Mouse (Mus musculus): Measurements from ENCODE around the gene Abca1. TPM values are rescaled to one million over a fixed set of nuclear protein-coding genes. Genes with fewer than 3 reads are reported as not detected.

The Abca1 gene
- polyA plus RNA-seq, 1 experiment from 2014 or later, result 6.1 TPM

DNA sequence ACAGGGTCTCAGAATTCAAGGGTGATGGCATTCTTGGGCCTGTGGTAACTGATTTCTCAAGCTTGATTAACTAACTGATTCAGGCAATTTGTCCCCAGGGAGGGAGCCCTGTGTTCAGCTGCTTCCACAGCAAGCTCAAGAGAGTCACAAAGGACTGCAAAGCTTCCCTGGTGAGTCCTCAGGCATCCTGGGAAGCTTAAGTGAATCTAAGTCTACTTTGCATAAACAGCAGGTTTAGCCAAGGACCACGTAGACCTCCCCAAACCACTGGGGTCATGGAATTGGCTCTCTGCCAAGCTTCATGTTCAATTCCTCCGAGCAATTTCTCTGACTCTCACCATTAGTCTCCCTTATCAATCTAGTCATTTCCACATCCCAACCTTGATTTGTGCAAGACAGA lies 12.2 kb downstream of the Abca1 start:
- Histone ChIP-seq H3K4me3 (no peak overlapping the region), H3K4me2 (no peak overlapping the region), H3K9ac (no peak overlapping the region), H3K9me3 (replicated peaks) (no peaks in the 10 kb centered on the region), H3K4me1 (peaks cover 19% of the 10 kb centered on the region), H3K27me3 (no peaks in the 10 kb centered on the region), H3K27ac (no peak overlapping the region), H3K36me3 (ENCODE audit: poor library complexity, severe bottlenecking) (no peaks in the 10 kb centered on the region)
- no peak for ATAC-seq
- 9% methylated on average over 2 of the region's 2 CpGs for WGBS

- Histone ChIP-seq H3K4me2 (no peak overlapping the region), H3K4me3 (no peak overlapping the region), H3K36me3 (ENCODE audit: poor library complexity, severe bottlenecking) (no peaks in the 10 kb centered on the region), H3K4me1 (peaks cover 19% of the 10 kb centered on the region), H3K9me3 (replicated peaks) (no peaks in the 10 kb centered on the region), H3K27ac (no peak overlapping the region), H3K9ac (no peak overlapping the region), H3K27me3 (no peaks in the 10 kb centered on the region)
- WGBS, result 43% methylated on average over 4 of the region's 4 CpGs
- ATAC-seq, result no peak
These were observed 12.6 kb downstream of the Abca1 start for GRCm38 (mm10) chr4:53147046-53147445.

DNA sequence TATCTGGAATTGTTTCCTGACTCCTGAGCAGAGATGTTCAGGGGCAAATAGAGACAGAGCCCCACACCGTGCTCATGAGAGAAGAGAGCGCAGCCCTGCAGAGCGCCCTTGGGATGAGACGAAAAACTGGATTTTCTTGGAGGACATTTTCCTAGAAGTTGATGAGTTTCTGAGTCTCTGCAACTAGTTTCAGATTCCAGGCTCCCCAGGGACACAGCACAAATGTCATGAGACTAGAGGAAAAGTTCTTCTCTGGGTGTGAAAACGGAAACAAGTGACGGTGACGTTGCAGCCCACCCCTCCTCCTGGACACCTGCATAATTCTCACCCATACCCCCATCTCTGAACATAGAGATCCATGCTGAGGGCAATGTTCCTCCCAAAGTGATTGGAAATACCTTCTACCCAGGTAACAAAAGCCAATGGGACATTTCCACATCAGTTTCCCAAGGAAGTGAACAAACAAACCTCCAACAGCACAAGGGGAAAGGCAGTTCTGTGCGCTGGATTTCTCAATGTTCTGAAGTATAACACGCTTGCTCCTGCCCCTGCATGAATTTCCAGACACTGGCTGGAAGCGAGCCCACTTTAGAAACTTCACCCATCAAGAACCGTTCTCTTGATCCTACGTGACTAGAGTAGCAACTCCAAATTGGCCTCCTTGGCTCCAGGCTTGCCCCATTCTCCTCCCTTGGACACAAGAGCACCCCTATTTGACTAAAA lies 13.3 kb downstream of the Abca1 start:
- peaks cover 19% of the 10 kb centered on the region for H3K4me1 ChIP-seq
- ATAC-seq, result no peak
- no peaks in the 10 kb centered on the region for H3K27me3 ChIP-seq
- no peaks in the 10 kb centered on the region for H3K9me3 ChIP-seq (replicated peaks)
- no peak overlapping the region for H3K4me2 ChIP-seq
- H3K9ac ChIP-seq, result no peak overlapping the region
- 96% methylated on average over 12 of the region's 12 CpGs for WGBS
- H3K36me3 ChIP-seq (ENCODE audit: poor library complexity, severe bottlenecking), result no peaks in the 10 kb centered on the region
- no peak overlapping the region for H3K4me3 ChIP-seq
- H3K27ac ChIP-seq, result no peak overlapping the region

DNA sequence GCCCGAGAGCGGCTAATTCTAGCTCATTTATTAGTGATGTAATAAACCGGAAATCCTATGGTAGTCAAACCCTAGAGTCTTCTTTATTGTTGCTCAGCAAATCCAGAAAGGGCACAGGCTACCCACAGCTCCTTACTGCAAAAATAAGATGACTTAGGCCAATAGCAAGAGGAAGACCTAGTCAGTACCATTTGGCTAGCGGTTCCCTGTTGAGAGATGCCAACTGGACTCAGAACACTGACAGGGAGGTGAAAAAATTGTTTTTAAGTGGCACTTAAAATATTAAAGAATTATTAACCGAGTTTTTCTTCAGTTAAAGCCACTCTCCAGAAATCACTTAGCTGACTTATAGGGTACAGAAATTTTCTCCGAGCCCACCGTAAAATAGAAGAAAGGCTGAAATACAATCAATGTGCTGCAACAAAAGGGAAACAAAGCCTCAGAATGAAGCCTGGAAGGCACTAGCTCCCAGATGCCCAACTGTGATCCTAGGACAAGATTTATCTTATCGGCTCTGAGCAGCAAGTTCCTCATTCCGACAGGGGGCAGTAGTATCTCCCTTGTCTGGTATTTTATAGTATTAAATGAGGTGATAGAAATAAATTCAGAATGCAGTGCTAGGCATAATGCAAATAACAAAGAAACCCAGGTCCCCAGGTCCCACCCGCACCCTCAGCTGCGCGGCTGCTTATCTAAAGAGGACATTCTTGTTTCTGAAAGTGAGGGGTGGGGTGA lies 14.1 kb downstream of the Abca1 start:
- H3K36me3 ChIP-seq (ENCODE audit: poor library complexity, severe bottlenecking), result no peaks in the 10 kb centered on the region
- no peak for ATAC-seq
- peaks cover 17% of the 10 kb centered on the region for H3K4me1 ChIP-seq
- H3K9me3 ChIP-seq (replicated peaks), result no peaks in the 10 kb centered on the region
- no peak overlapping the region for H3K4me2 ChIP-seq
- no peaks in the 10 kb centered on the region for H3K27me3 ChIP-seq
- WGBS, result 84% methylated on average over 12 of the region's 12 CpGs
- no peak overlapping the region for H3K9ac ChIP-seq
- H3K27ac ChIP-seq, result no peak overlapping the region
- H3K4me3 ChIP-seq, result no peak overlapping the region

GRCm38 (mm10) chr4:53144571-53144970 lies 15.1 kb downstream of the Abca1 start:
- 73% methylated on average over 10 of the region's 10 CpGs for WGBS
- H3K36me3 ChIP-seq (ENCODE audit: poor library complexity, severe bottlenecking), result no peaks in the 10 kb centered on the region; the same call in 1 of the 2 replicates

GRCm38 (mm10) chr4:53144021-53144420 lies 15.7 kb downstream of the Abca1 start:
- H3K9ac ChIP-seq, result no peak overlapping the region
- peaks cover 14% of the 10 kb centered on the region for H3K4me1 ChIP-seq
- H3K27me3 ChIP-seq, result no peaks in the 10 kb centered on the region
- H3K27ac ChIP-seq, result no peak overlapping the region
- no peaks in the 10 kb centered on the region for H3K9me3 ChIP-seq (replicated peaks)
- no peaks in the 10 kb centered on the region; the same call in 1 of the 2 replicates for H3K36me3 ChIP-seq (ENCODE audit: poor library complexity, severe bottlenecking)
- WGBS, result 75% methylated on average over 8 of the region's 8 CpGs
- no peak for ATAC-seq
- H3K4me2 ChIP-seq, result no peak overlapping the region
- no peak overlapping the region for H3K4me3 ChIP-seq

More at GRCm38 (mm10) chr4:53144571-53144970, 15.1 kb downstream of the Abca1 start:
- Histone ChIP-seq H3K4me2 (no peak overlapping the region), H3K27me3 (no peaks in the 10 kb centered on the region), H3K4me1 (peaks cover 14% of the 10 kb centered on the region), H3K9me3 (replicated peaks) (no peaks in the 10 kb centered on the region), H3K9ac (no peak overlapping the region), H3K4me3 (no peak overlapping the region), H3K27ac (no peak overlapping the region)
- ATAC-seq, result 0 out of 2 replicates have a peak, but pooled peaks have one; percentile 27

- 0 out of 2 replicates have a peak, but pooled peaks cover 4% of the 10 kb centered on the region for H3K4me1 ChIP-seq
- 92% methylated on average over 6 of the region's 6 CpGs for WGBS
- H3K9ac ChIP-seq, result no peak overlapping the region
- ATAC-seq, result no peak
- H3K4me2 ChIP-seq, result no peak overlapping the region
- no peaks in the 10 kb centered on the region; the same call in 1 of the 2 replicates for H3K36me3 ChIP-seq (ENCODE audit: poor library complexity, severe bottlenecking)
- no peaks in the 10 kb centered on the region for H3K27me3 ChIP-seq
- no peak overlapping the region for H3K4me3 ChIP-seq
- H3K9me3 ChIP-seq (replicated peaks), result no peaks in the 10 kb centered on the region
- no peak overlapping the region for H3K27ac ChIP-seq
These were observed 19.0 kb downstream of the Abca1 start for GRCm38 (mm10) chr4:53140678-53141077.

DNA sequence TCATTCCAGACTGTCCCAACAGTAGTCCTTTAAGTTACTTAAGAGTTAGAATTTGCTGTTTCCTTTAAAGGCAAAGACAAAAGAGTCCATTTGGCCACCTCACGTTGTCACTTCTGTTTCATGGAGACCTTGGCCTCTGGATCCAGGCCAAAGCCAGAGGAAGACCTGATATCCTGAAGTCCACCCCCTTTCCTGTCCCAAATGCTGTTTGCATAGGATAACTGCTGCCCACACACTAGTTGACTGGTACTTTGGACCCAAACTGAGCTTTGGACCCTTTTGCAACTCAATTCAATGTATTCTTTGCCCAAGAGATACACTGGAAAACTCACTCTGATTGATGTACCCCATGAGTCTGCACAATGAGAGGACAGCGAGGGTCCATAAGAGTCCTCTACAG lies 20.2 kb downstream of the Abca1 start:
- H3K9me3 ChIP-seq (replicated peaks), result no peaks in the 10 kb centered on the region
- H3K4me1 ChIP-seq, result 0 out of 2 replicates have a peak, but pooled peaks cover under 1% of the 10 kb centered on the region
- WGBS, result 89% methylated on average over 2 of the region's 2 CpGs
- no peaks in the 10 kb centered on the region; the same call in 1 of the 2 replicates for H3K36me3 ChIP-seq (ENCODE audit: poor library complexity, severe bottlenecking)
- H3K9ac ChIP-seq, result no peak overlapping the region
- H3K27me3 ChIP-seq, result no peaks in the 10 kb centered on the region
- ATAC-seq, result no peak
- no peak overlapping the region for H3K27ac ChIP-seq
- no peak overlapping the region for H3K4me2 ChIP-seq
- H3K4me3 ChIP-seq, result no peak overlapping the region

DNA sequence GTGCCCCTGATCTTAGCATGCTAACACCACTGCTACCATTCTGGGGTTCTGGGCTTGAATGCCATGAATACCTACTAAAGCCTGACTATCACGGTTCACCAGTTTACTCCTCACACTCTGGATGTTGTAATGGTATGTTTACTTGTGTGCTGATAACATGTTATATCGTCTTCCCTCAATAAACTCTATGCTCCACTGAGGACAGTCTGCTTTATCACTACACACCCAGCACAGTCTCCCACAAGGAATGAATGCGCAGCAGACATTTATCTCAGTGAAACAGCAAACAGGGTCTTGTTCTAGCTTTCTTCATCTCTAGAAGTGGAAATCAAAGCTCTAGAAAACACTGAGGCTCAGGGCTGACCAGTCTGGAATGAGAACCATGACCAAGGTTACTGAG lies 20.7 kb downstream of the Abca1 start:
- Histone ChIP-seq H3K4me1 (no peaks in the 10 kb centered on the region), H3K27ac (no peak overlapping the region), H3K4me2 (no peak overlapping the region), H3K27me3 (no peaks in the 10 kb centered on the region), H3K4me3 (no peak overlapping the region), H3K36me3 (ENCODE audit: poor library complexity, severe bottlenecking) (no peaks in the 10 kb centered on the region; the same call in 1 of the 2 replicates), H3K9ac (no peak overlapping the region), H3K9me3 (replicated peaks) (no peaks in the 10 kb centered on the region)
- ATAC-seq, result no peak
- WGBS, result 88% methylated on average over 3 of the region's 3 CpGs

GRCm38 (mm10) chr4:53137087-53137486 lies 22.6 kb downstream of the Abca1 start:
- WGBS, result 86% methylated on average over 2 of the region's 2 CpGs
- Histone ChIP-seq H3K4me1 (no peaks in the 10 kb centered on the region), H3K27me3 (no peaks in the 10 kb centered on the region), H3K4me3 (no peak overlapping the region), H3K27ac (no peak overlapping the region), H3K9ac (no peak overlapping the region), H3K9me3 (replicated peaks) (no peaks in the 10 kb centered on the region), H3K4me2 (no peak overlapping the region), H3K36me3 (ENCODE audit: poor library complexity, severe bottlenecking) (peaks cover 2% of the 10 kb centered on the region; the same call in 1 of the 2 replicates)
- no peak for ATAC-seq

DNA sequence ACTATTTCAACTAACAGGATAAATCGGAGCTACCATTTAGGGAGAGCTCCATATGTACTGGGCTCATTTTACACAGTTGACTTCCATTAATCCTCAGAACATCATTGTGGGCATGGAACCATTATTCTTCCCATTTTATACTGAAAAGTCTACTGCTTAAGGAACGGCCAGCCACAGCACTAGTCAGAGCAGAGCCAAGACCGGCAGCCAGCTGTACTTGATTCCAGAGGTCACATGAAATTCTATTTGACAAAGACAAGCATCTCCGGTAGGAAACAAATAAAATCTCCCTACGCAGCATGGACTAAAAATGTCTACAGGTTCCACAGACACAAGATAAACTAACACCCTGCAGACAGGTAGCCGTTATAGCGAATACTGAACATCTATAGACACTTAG lies 24.9 kb downstream of the Abca1 start:
- Histone ChIP-seq H3K27me3 (no peaks in the 10 kb centered on the region), H3K4me3 (no peak overlapping the region), H3K9ac (no peak overlapping the region), H3K4me1 (no peaks in the 10 kb centered on the region), H3K4me2 (no peak overlapping the region), H3K27ac (no peak overlapping the region), H3K36me3 (ENCODE audit: poor library complexity, severe bottlenecking) (peaks cover 18% of the 10 kb centered on the region), H3K9me3 (replicated peaks) (no peaks in the 10 kb centered on the region)
- WGBS, result 92% methylated on average over 7 of the region's 7 CpGs
- ATAC-seq, result no peak

DNA sequence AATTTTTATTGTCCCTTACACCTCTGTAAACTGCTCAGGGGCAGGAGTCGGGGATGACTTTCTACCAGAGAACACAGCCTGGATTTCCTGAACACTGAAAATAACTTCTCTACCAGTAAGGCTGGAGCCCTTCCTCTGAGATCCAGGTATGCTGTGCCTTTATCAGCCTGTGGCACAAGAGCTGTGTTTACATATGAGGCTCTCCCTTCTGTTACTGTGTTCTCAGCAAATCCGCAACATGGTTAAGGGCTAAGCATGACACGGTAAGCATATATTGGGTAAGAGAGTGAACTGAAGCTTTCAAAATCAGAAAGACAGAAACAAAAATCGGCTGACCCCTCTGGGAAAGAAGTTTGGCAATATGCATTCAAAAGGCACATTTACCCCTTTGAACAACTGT lies 25.7 kb downstream of the Abca1 start:
- H3K27ac ChIP-seq, result no peak overlapping the region

More for the DNA sequence above, 25.7 kb downstream of the Abca1 start:
- no peak overlapping the region for H3K4me2 ChIP-seq
- WGBS, result 95% methylated on average over 4 of the region's 4 CpGs
- no peaks in the 10 kb centered on the region for H3K9me3 ChIP-seq (replicated peaks)
- H3K36me3 ChIP-seq (ENCODE audit: poor library complexity, severe bottlenecking), result peaks cover 21% of the 10 kb centered on the region
- H3K27me3 ChIP-seq, result no peaks in the 10 kb centered on the region
- no peaks in the 10 kb centered on the region for H3K4me1 ChIP-seq
- no peak overlapping the region for H3K4me3 ChIP-seq
- no peak overlapping the region for H3K9ac ChIP-seq
- ATAC-seq, result no peak

All from forebrain, embryonic 13.5 days (tissue).